Mouse (Mus musculus) neutrophil, adult 65 days (primary cell): ENCODE results near the gene Olfr209. TPM values are rescaled to one million over a fixed set of nuclear protein-coding genes. Genes with fewer than 3 reads are reported as not detected.

ENCODE experiments used
- total RNA-seq: library from RNA; stranded (reverse); gene quantifications from 2 replicates; pipeline ENCODE4 v1.2.4, GENCODE M21; 2023

Gene Olfr209
- not detected in 2 replicates for total RNA-seq

DNA sequence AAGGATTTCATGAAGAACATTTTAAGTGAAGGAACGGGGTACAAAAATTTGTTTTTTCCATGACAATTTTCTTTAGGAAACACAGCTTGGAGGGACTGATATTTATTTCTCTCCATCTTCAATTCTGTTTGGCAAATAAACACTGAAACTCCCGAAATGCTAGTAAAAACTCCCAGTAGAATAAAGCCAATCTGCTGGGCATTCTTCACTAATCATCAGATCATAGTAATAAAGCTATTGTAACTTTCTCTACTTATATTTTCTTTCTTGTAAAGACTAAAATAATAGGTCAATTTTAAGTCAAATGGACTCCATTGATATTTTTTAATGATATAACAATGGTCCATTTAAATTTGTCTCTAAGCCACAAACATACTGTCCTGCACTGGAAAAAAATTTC is at the start of gene Olfr209:
Olfr209 (minus strand) TSS at position 101 of the 400 bp plus-strand sequence.

DNA sequence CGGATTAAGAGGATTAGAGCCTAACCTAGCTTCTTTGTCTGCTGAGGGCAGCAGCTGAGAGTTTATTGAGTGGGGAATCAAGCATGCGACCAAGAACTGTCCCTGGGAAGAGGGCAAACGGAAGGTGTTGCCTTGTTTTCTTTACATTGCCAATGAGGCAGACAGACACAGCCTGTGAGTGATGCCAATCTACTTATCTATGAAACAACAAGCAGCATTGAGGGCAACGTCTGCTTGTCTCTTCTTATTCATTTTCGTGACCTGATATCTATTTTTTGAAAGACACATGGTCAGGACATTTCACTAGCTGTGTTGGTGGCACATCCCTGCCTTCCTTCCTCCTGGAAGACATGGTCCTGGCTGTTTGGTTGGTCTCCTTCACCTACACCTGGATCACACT is 43.2 kb upstream of the Olfr209 start, which contains the start of gene Gabrr3:
Gabrr3 (plus strand) TSS at position 301 of the 400 bp plus-strand sequence.

DNA sequence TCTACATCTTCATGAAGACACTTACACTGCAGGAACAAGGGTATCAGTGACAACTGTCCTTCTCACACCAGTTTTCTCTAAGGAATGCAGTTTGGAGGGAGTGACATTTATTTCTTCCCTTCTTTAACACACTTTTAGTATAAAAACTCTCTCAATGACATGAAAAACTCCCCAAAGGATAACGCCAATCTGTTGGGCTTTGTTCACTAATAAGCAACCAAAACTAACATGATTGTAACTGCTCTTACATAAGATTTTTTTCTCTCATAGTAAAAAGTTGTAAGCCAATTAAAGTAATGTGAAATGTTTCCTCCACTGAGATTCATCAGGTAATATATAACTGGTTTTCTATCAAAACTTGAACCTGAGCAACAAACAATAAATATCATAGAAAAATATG is 14.6 kb downstream of the Olfr209 start, which contains the start of gene Olfr206:
Olfr206 (minus strand) TSS at position 101 of the 400 bp plus-strand sequence.

DNA sequence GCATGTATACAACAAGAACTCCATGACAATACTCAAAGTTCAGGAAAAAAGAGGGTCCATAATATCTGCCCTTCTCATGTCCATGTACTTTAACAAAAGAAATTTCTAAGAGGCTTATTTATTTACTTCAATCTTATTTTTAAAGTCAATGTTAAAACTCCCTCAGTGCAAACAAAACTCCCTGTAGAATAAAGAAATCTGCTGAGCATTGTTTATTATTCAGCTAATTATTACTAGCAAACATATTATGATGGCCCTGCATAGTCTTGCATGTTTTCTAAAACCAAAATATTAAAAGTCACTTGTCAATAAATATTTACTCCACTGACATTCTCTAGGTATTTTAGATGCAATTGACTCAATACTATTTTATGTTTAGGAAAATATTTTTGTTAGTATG is 32.8 kb downstream of the Olfr209 start, which contains the start of gene Olfr205:
Olfr205 (minus strand) TSS at position 101 of the 400 bp plus-strand sequence.

DNA sequence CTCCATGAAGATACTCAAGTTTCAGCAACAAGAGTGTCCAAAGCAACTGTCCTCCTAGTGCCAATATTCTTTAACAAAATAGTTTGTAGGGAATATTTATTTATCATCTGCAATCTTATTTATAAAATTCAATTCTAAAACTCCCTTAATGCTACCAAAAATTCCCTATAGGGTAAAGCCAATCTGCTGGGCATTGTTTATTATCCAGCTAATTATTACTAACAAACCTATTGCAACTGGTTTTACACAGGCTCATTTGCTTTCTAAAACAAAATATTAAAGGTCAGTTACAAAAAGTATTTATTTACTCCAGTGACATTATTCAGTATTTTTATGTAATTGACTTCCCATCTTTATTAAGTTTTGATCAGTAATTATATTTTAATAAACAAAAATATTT is 45.6 kb downstream of the Olfr209 start, which contains the start of gene Olfr204:
Olfr204 (minus strand) TSS at position 101 of the 400 bp plus-strand sequence.

Other genes starting within 250 kb of the Olfr209 start
- not detected in 2 replicates for gene Olfr194, start 242.9 kb downstream of the Olfr209 start, total RNA-seq
- gene Olfr195, start 216.9 kb downstream of the Olfr209 start, total RNA-seq: not detected in 2 replicates
- gene Olfr196, start 193.5 kb downstream of the Olfr209 start, total RNA-seq: not detected in 2 replicates
- gene Olfr198, start 160.5 kb downstream of the Olfr209 start, total RNA-seq: not detected in 2 replicates
- gene Olfr199, start 144.2 kb downstream of the Olfr209 start, total RNA-seq: not detected in 2 replicates
- not detected in 2 replicates for gene Olfr201, start 91.4 kb downstream of the Olfr209 start, total RNA-seq
- not detected in 2 replicates for gene Olfr202, start 77.2 kb downstream of the Olfr209 start, total RNA-seq
- gene Olfr203, start 65.1 kb downstream of the Olfr209 start, total RNA-seq: not detected in 2 replicates
- not detected in 2 replicates for gene Olfr204, start 45.7 kb downstream of the Olfr209 start, total RNA-seq
- not detected in 2 replicates for gene Olfr205, start 32.9 kb downstream of the Olfr209 start, total RNA-seq
- gene Olfr206, start 14.7 kb downstream of the Olfr209 start, total RNA-seq: not detected in 2 replicates
- gene Gabrr3, start 43.3 kb upstream of the Olfr209 start, total RNA-seq: not detected in 2 replicates
- 12.0 and 16.5 TPM in 2 replicates for gene Riox2, start 107.8 kb upstream of the Olfr209 start, total RNA-seq
- gene Crybg3, start 237.0 kb upstream of the Olfr209 start, total RNA-seq: 12.2 and 15.5 TPM in 2 replicates